34 mouse cellular contexts compared by ENCODE assay signal in genomic region chr3:67782177-67782576, GRCm38 (mm10).
"Had no signal": no experiment of that assay in that cellular context is flagged by ENCODE, and none has a peak within 500 bp of the region (broad histone marks: within the 10 kb centered on the region; RNA-seq: fewer than 3 reads in every experiment).

No protein-coding gene starts in this region.

- ATAC-seq: hindbrain, embryonic 16.5 days; hindbrain, postnatal 0 days; inflammation-experienced regulatory T-cells, adult 6 months; intestine, embryonic 15.5 days; intestine, embryonic 16.5 days; intestine, postnatal 0 days had no signal

- H3K27ac ChIP-seq: heart, embryonic 10.5 days; heart, embryonic 13.5 days; heart, embryonic 15.5 days; hindbrain, embryonic 10.5 days; hindbrain, embryonic 12.5 days; hindbrain, embryonic 13.5 days; hindbrain, embryonic 14.5 days; hindbrain, embryonic 15.5 days; hindbrain, postnatal 0 days; intestine, embryonic 15.5 days; kidney, embryonic 15.5 days; kidney, postnatal 0 days; left cerebral cortex, adult 2 months had no signal

- H3K4me1 ChIP-seq: heart, embryonic 10.5 days; heart, embryonic 12.5 days; heart, embryonic 13.5 days; heart, embryonic 15.5 days; hindbrain, embryonic 10.5 days; hindbrain, embryonic 12.5 days; hindbrain, embryonic 13.5 days; hindbrain, embryonic 15.5 days; intestine, embryonic 15.5 days; kidney, embryonic 15.5 days had no signal

- DNase-seq: heart, postnatal 10 days; heart, postnatal 14 days; heart, postnatal 36 days; heart, postnatal 4 days; kidney, adult 11 months; kidney, adult 18-20 months; kidney, adult 2 months; kidney, adult 8-10 months; kidney, adult 9 months; kidney, postnatal 14 days; kidney, postnatal 25 days; kidney, postnatal 36 days; kidney, postnatal 4 days; layer of hippocampus, adult 9-11 months; layer of hippocampus, postnatal 36 days had no signal

- H3K9ac ChIP-seq: heart, embryonic 12.5 days; heart, embryonic 13.5 days; heart, embryonic 15.5 days; hindbrain, embryonic 12.5 days; hindbrain, embryonic 13.5 days; hindbrain, embryonic 14.5 days; hindbrain, embryonic 15.5 days; intestine, embryonic 15.5 days; kidney, embryonic 15.5 days had no signal

- H3K9me3 ChIP-seq: heart, embryonic 10.5 days; heart, embryonic 12.5 days; heart, embryonic 13.5 days; heart, embryonic 15.5 days; hindbrain, embryonic 10.5 days; hindbrain, embryonic 12.5 days; hindbrain, embryonic 13.5 days; hindbrain, embryonic 15.5 days; intestine, embryonic 15.5 days; kidney, embryonic 15.5 days had no signal

- H3K27me3 ChIP-seq: heart, embryonic 12.5 days; heart, embryonic 13.5 days; heart, embryonic 15.5 days; hindbrain, embryonic 12.5 days; hindbrain, embryonic 13.5 days; hindbrain, embryonic 15.5 days; intestine, embryonic 15.5 days; kidney, embryonic 15.5 days had no signal

- H3K4me2 ChIP-seq: heart, embryonic 11.5 days; heart, embryonic 12.5 days; heart, embryonic 13.5 days; heart, embryonic 15.5 days; hindbrain, embryonic 12.5 days; hindbrain, embryonic 13.5 days; hindbrain, embryonic 14.5 days; hindbrain, embryonic 15.5 days; intestine, embryonic 15.5 days; kidney, embryonic 15.5 days had no signal

- H3K4me3 ChIP-seq: heart, embryonic 10.5 days; heart, embryonic 12.5 days; heart, embryonic 13.5 days; heart, embryonic 15.5 days; hindbrain, embryonic 10.5 days; hindbrain, embryonic 12.5 days; hindbrain, embryonic 13.5 days; hindbrain, embryonic 15.5 days; intestine, embryonic 15.5 days; kidney, embryonic 15.5 days; left cerebral cortex, adult 2 months had no signal

- H3K36me3 ChIP-seq: heart, embryonic 10.5 days; heart, embryonic 12.5 days; heart, embryonic 13.5 days; heart, embryonic 15.5 days; hindbrain, embryonic 10.5 days; hindbrain, embryonic 12.5 days; hindbrain, embryonic 13.5 days; hindbrain, embryonic 15.5 days; intestine, embryonic 15.5 days; kidney, embryonic 15.5 days had no signal
